Mouse (Mus musculus): Measurements from ENCODE around the gene Slc16a10.

The Slc16a10 gene

GRCm38 (mm10) chr10:40107995-40108394, 34.1 kb downstream of the Slc16a10 start:
- peak; percentile 64 for DNase-seq

GRCm38 (mm10) chr10:40105174-40105573, 36.9 kb downstream of the Slc16a10 start:
- no peak for DNase-seq

DNA sequence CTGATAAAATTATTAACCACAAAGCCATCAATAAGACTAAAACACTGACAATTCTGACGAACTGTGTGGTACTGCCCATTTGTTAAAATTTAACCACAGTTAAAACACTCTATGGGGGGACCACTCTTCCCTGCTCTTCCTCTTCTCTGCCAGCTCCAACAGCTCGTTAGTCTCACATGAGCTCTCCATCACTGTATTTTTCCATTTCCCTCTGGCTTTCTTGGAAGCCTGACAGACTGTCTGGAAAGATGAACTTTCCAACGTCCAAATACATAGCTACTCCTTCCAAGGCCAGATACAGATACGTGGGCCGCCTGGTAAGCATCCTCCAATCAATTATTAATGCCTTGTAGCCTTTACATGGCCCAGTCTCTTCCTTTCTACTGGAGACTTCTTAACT, 38.3 kb downstream of the Slc16a10 start:
- peak; percentile 62 for DNase-seq

- no peak for DNase-seq
These were observed 39.1 kb downstream of the Slc16a10 start for GRCm38 (mm10) chr10:40102986-40103385.

- DNase-seq: no peak
These were observed 39.9 kb downstream of the Slc16a10 start for GRCm38 (mm10) chr10:40102166-40102565.

DNA sequence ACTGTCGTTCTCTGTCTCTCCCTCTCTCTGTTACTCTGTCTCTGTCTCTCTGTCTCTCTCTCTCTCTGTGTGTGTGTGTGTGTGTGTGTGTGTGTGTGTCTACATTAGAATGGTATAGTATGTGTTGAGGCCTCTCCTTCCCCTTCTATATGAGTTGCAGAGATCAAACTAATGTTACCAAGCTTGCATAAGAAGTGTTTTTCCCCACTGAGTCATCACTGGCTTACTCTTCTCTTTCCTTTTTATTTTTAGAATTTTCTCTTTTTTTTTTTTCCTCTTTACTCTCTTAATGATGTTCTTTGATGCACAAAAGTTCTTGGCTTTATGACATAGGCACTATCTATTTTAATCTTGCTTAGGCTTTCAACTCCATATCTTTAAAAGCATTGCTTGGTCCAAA, 43.6 kb downstream of the Slc16a10 start:
- DNase-seq: no peak

- DNase-seq: no peak
These were observed 44.5 kb downstream of the Slc16a10 start for GRCm38 (mm10) chr10:40097519-40097918.

- no peak for DNase-seq
These were observed 47.3 kb downstream of the Slc16a10 start for GRCm38 (mm10) chr10:40094752-40095151.

GRCm38 (mm10) chr10:40093526-40093925, 48.5 kb downstream of the Slc16a10 start:
- DNase-seq: no peak

DNA sequence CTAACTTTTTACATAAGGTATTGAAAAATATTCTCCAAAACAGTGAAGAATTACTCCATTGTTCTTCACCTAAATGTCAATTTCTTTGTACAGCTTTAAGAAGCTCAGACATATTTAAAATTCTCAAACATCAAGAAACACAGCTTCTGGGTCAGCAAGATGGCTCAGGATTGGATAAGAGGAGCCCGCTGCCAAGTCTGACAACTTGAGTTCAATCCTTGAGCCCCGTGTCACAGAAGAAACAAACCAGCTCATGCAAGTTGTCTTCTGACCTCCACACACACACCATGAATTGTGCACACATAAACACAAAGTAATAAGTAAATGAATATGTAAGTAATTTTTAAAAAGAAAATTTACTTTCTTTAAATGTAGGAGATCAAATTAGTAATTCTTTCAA, 50.6 kb downstream of the Slc16a10 start:
- DNase-seq: no peak

DNA sequence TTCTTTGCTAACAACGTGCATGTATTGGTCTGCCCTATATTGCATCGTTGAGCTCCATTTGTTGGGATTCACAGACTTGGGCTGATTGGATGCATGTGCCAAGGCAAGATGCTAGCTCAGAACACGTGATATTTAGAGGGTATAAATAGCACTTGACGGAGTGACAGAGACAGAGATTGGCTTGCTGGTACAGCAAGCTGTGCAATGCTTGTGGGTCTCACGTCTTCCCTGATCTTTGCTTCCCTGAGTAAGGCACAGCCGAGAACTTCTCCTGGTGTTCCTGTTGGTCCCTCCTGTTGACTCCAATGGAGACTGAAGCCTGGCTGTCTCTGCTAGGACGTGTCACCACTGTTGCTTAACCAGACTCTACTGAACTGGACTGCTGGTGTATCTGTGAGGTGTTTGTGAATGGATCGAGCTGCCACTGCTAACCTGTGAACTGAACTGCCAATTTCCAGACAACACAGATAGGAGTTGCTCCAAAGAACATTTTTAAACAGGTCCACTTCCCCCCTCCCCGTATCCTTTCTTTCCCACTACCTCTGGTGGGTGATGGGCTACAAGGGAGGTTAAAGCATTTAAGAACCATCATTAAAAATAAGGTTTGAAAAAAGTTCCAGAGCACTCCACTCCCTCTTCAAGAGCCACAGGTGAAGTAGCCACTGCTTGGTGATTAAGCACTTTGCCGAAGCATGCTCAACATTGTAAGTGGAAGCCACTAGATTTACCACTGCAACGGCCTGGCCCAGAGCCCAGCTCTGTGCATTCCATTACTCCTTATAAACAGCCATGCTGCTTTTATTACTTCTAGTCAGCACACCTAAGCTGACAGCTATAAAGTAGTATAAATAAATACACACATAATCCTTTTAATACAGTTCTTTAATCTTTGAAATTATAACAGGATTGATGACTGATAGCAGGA, 51.3 kb downstream of the Slc16a10 start:
- no peak for DNase-seq

DNA sequence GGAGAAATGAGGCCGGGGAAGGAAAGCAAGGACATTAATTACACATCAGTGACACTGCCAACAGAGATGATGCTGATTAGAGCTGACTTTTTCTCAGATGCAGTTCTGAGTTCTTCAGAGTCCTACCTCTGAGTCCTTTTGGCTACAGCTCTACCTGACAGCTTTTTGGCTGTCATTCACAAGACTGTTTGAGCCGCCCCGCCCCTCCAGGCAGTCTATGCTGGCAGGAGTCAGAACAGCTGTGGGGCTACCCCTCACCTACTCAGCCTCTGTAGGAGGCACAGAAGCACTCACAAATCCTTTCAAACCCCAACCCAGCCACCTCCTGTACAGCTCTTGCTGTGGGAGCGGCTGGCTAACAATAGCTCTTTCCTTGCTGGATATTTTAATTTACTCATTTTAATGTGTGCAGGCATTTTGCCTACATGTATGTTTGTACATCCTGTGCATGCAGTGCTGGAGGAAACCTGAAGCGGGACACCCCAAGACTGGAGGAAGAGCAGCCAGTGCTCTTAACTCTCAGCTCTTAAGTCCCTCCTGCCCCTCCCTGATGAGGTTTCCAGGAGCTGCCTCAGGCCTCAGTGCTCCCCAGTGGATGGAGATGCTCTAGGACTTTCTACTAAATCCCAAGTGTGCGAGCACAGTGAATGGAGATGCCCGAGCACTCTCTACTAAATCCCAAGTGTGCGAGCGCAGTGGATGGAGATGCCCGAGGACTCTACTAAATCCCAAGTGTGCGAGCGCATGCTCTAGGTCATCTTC, 57.5 kb downstream of the Slc16a10 start:
- no peak for DNase-seq

DNA sequence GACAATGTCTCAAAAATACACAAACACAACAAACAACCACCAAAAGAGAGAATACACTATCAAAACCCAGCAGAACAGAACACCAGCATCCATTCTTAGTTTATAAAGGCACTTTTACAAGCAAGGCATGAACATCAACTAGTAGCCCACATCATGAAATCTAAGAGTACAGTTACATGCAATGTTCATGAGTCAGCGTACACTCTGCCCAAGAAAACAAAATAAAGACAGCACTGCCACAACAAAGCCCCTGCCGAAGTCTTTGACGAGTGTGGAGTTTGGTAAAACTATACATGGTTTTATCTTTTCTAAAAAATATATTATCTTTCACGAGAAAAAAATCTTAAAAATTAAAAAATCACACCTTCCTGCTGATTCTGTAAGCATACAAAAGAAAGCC, 58.5 kb downstream of the Slc16a10 start:
- no peak for DNase-seq

GRCm38 (mm10) chr10:40082668-40083067, 59.4 kb downstream of the Slc16a10 start:
- no peak for DNase-seq

DNA sequence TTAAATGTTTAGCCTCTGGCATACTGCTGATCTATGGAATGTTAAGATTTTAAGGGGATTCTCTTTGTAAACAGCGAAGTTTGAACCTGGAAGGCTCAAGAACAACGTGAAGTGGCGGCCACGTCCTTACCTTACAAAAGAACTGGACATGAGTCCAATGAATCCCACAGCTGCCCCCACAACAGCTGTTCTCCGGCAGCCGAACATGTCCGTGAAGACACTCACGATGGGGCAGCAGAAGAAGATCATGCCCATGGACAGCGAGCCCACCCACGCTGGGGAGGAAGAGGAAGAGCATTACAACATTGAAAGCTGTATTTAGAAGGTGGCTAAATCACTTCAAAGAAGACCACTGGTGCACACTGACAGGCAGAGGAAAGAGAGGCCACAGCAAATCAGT, 61.5 kb downstream of the Slc16a10 start:
- no peak for DNase-seq

DNA sequence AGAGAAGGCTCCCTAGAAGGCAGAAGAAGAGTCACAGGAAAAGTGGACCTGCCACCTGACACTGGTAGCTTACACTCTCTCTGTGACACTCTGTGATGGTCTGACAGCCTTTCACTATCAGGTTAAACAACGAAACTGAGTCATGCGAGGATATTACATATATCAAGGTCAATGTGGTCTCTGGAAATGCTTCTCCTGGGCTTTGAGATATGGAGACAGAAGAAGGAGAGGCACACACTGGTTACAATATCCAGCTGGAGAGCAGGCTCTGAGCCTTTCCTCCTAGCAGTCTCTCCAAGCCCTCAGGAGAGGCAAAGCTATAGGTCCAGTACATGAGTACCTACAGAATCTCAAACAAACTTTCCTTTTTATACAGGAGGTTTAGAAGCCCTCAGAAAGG, 62.8 kb downstream of the Slc16a10 start:
- no peak for DNase-seq

- no peak for DNase-seq
These were observed 64.1 kb downstream of the Slc16a10 start for GRCm38 (mm10) chr10:40077960-40078353.

- no peak for DNase-seq
These were observed 64.6 kb downstream of the Slc16a10 start for GRCm38 (mm10) chr10:40077346-40077959.

DNA sequence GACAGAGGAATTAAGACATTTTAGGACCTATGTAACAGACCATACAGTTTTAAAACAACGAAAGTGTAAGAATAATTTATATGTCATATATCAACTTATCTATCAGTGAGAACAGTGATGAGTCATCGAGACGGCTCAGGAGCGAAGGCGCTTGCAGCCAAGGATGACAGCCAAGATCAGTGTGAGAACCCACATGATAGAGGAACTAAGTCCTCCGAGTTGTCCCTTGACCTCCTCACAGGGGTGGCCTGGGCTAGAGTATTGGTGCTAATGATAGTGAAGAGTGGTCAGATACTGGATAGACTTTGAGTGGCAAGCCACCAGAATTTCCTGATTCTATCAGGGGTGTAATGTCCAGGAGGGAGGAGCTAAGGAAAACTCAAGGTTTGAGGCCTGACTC, 68.5 kb downstream of the Slc16a10 start:
- DNase-seq: no peak

DNA sequence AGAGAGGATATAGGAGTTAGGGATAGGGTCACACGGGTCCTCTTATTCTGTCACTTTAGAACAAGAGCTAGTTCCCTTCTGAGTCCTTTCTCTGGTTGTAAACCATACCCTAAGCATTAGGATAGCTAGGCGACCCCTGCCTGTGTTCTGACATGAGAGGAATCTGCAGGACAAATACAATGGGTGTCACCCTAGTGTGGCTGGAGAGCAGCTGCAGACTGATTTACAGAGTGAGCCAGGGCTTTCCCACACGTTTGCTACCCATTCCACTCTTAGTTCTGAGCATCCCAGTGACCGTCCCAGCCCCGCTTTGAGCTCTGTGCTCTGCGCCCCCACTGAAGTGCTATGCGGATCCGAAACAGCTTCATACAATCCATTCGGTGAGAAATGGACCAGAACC, 71.4 kb downstream of the Slc16a10 start:
- no peak for DNase-seq

DNA sequence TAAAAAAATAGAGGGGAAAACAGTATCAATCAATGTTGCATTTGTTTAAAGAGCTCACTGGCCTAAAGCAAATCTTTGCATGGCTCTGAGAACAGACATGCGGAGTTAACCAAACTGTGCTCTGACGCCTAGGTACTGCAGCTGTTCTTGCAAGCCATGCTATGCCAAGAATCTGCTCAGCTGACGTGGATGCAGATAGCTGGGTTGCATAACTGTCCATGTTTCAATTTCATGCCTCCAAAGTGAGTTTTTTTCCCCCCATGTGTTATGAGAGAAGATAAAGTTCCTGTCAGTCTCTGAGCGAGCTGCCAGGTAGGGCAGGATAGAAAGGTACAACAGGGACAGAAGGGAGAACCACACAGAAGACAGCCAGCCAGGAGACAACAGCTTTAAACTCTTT, 72.8 kb downstream of the Slc16a10 start:
- DNase-seq: no peak

- no peak for DNase-seq
These were observed 73.5 kb downstream of the Slc16a10 start for GRCm38 (mm10) chr10:40068595-40068994.

- no peak for DNase-seq
These were observed 74.5 kb downstream of the Slc16a10 start for GRCm38 (mm10) chr10:40067529-40067928.

DNA sequence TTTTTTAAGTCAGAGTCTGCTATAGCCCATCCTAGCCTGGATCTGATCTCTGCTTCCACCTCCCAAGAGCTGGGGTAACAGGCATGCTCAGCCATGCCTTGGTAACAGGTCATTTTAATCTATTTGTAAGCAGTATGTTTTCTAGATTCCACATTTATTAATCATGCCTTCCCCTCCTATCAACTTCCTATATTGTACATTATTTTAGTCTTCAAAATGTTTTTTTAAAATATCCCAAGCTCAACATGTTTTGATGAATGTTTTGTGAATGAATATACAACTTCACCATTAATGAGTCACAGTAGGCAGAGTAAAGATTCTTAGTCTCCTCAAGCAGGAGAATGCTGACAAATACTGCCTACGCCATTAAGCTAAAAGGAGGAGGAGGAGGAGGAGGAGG, 75.0 kb downstream of the Slc16a10 start:
- DNase-seq: no peak

Data from cerebellum, adult 11-12 months (tissue).